Mouse (Mus musculus): ENCODE results near the gene Gnb1l.

Gnb1l gene

GRCm38 (mm10) chr16:18551604-18552003, 53.1 kb downstream of the Gnb1l start:
- no peak for DNase-seq

GRCm38 (mm10) chr16:18552106-18552710, 53.7 kb downstream of the Gnb1l start:
- DNase-seq = no peak

GRCm38 (mm10) chr16:18554721-18555120, 56.2 kb downstream of the Gnb1l start:
- no peak for DNase-seq

GRCm38 (mm10) chr16:18555235-18555935, 56.9 kb downstream of the Gnb1l start:
- DNase-seq = no peak

GRCm38 (mm10) chr16:18556461-18556860, 57.9 kb downstream of the Gnb1l start:
- no peak for DNase-seq

GRCm38 (mm10) chr16:18564472-18564871, 66.0 kb downstream of the Gnb1l start:
- no peak for DNase-seq

- DNase-seq = no peak
These were observed 70.1 kb downstream of the Gnb1l start for GRCm38 (mm10) chr16:18568599-18568998.

- DNase-seq = no peak
These were observed 75.7 kb downstream of the Gnb1l start for GRCm38 (mm10) chr16:18574196-18574595.

GRCm38 (mm10) chr16:18577071-18577470, 78.6 kb downstream of the Gnb1l start:
- no peak for DNase-seq

GRCm38 (mm10) chr16:18577599-18578160, 79.2 kb downstream of the Gnb1l start:
- DNase-seq = no peak

GRCm38 (mm10) chr16:18580389-18580788, 81.9 kb downstream of the Gnb1l start:
- no peak for DNase-seq

- DNase-seq = peak in 1 of 2 experiments; percentile 25
These were observed 82.6 kb downstream of the Gnb1l start for GRCm38 (mm10) chr16:18581050-18581622.

- peak in 1 of 2 experiments; percentile 38 for DNase-seq
These were observed 83.2 kb downstream of the Gnb1l start for GRCm38 (mm10) chr16:18581623-18582205.

- DNase-seq = no peak
These were observed 84.1 kb downstream of the Gnb1l start for GRCm38 (mm10) chr16:18582426-18583148.

- DNase-seq = no peak
These were observed 84.7 kb downstream of the Gnb1l start for GRCm38 (mm10) chr16:18583169-18583568.

- DNase-seq = no peak
These were observed 85.3 kb downstream of the Gnb1l start for GRCm38 (mm10) chr16:18583673-18584357.

GRCm38 (mm10) chr16:18584901-18585510, 86.5 kb downstream of the Gnb1l start:
- DNase-seq = no peak

- DNase-seq = no peak
These were observed 87.2 kb downstream of the Gnb1l start for GRCm38 (mm10) chr16:18585676-18586075.

GRCm38 (mm10) chr16:18586076-18586905, 87.8 kb downstream of the Gnb1l start:
- no peak for DNase-seq

- DNase-seq = no peak
These were observed 88.5 kb downstream of the Gnb1l start for GRCm38 (mm10) chr16:18586906-18587546.
